Mouse (Mus musculus): ENCODE results near the gene Gm21981.

- TF ChIP-seq CTCF (IDR thresholded peaks at IDR 0.05; ENCODE audit: low read depth) = no peak
- no peak for TF ChIP-seq EP300 (IDR thresholded peaks at IDR 0.05; ENCODE audit: low read depth)
Observed at GRCm38 (mm10) chr17:47737271-47738065, 43.2 kb upstream of the Gm21981 start.

Data from heart, postnatal 0 days (tissue).